Mouse (Mus musculus): Measurements from ENCODE around the gene Gabrr2.
A peak's percentile ranks its signal among the peaks of the same experiment; 100 is the strongest.
"Not testable (repeated sequence)": the region's sequence is repeated elsewhere in the genome, so short reads cannot be mapped to it uniquely, and the experiment has no call there.

Gene Gabrr2

GRCm38 (mm10) chr4:33071337-33071736 lies 8.5 kb downstream of the Gabrr2 start:
- no peak for DNase-seq

DNA sequence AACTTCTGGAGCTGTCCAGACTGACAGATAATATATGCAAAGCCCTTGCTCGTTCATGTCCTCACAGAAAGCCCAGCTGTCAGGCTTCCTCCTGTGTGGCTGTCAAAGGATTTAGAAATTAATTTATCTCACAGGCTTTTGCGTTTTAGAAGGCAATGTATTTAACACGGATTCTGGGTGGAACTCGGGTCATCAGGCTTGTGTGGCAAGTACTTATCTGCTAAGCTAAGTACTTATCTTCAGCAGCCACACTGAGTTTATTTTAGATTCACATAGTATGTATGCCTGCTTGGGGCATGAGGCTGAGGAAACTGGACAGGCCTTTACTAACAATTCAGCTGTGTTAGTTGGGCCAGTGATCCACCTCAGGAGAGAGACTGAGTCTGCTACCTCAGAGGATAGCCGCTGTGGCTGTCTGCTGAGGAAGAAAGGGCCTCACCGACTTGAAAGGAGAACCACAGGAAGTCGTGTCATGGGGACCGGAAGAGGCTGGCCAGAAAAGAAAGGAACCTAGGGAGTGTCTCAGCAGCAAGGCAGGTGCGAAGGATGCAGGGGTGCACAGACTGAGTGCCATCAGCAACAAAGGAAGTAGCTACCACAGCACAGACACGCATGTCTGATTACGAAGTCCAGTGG lies 9.8 kb downstream of the Gabrr2 start:
- peak; percentile 76 to 78 for DNase-seq

- no peak for DNase-seq
These were observed 11.6 kb downstream of the Gabrr2 start for GRCm38 (mm10) chr4:33074406-33074805.

DNA sequence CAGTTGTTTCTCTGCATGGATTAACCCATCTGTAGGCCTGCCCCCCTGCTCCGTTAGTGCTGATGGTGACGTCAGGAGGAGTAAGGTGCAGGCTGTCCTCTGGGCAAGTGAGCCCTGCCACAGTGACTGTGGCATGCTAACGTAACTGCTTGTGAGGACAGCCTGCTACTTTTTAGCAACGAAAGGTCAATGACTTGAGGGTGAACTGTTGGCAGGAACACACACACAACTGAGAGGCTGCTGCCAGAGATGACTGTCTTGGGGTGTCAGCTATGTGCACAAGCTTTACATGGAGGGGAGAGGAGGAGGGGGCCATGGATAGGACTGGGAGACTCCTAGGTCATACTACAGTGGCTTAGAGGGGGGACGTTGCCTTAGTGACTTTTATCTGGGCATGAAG lies 12.1 kb downstream of the Gabrr2 start:
- DNase-seq, result no peak

- no peak for DNase-seq
These were observed 13.2 kb downstream of the Gabrr2 start for GRCm38 (mm10) chr4:33075776-33076524.

DNA sequence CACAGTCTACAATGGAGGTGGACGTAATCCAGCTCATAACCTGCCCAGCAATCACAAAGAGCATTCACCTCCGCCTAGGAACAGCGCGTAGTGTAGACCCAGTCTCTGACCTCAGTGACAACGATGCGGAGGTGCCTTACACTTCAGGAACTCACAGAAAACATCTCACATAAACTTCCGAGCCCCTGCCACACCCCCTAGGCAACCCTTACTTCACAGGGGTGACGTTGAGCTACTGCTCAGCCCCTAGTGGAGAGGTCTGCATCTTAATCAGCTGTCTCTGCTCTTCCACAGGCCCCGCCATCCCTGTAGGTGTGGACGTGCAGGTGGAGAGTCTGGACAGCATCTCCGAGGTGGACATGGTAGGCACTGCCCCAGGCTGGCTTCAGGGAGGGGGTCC lies 14.4 kb downstream of the Gabrr2 start:
- no peak for DNase-seq

GRCm38 (mm10) chr4:33077724-33078123 lies 14.9 kb downstream of the Gabrr2 start:
- no peak for DNase-seq

GRCm38 (mm10) chr4:33078492-33078891 lies 15.7 kb downstream of the Gabrr2 start:
- no peak for DNase-seq

DNA sequence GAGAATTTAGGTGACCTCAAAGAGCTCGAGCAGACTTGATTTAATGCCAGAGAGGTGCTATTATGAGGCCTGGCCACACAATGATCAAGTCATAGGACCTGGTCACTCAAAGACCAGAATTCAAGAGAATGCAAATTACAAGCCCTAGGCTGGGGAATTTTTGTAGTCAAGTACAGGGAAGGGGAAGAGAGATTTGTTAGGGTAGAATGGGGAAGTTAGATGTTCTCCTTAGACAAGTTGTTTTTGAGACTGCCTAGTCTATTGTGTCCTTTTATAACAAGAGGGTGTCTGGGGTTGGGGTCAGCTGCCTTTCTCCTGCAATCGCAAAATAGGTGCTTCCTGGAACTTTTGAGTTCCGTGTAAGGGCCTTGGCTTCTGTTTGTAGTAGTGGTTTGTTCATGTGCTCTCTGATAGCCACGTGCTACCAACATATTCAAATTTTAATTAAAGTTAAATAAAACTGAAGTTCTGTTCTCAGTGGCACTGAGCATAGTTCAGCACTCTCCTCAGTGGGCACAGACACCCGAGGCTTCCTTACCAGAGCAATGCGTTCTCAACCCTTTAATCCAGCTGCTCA lies 36.4 kb downstream of the Gabrr2 start:
- peak; percentile 32 to 37 for DNase-seq

GRCm38 (mm10) chr4:33109720-33110458 lies 47.1 kb downstream of the Gabrr2 start:
- DNase-seq, result peak; percentile 41 to 43

GRCm38 (mm10) chr4:33110845-33111244 lies 48.0 kb downstream of the Gabrr2 start:
- DNase-seq, result peak; percentile 62 to 69

DNA sequence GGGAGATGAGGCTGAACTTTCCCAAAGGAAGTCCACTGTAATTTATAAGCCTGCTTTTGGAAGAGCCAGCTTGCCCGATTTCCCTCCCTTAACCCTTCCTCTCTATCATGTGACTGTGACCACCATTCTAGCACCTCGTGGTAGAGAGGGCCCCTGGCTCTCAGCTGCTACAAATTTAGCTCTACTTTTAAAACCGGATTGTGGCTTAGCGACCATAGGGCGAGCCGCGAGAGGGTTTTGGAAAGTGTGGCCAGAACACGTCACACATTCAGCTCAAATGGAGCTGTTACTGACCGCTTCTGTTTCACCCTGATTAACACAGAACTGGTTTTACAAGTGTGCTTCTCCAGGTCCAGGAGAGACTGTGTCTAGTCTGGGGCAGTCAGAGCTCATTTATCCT lies 48.6 kb downstream of the Gabrr2 start:
- peak in 1 of 2 experiments; percentile 40 for DNase-seq

DNA sequence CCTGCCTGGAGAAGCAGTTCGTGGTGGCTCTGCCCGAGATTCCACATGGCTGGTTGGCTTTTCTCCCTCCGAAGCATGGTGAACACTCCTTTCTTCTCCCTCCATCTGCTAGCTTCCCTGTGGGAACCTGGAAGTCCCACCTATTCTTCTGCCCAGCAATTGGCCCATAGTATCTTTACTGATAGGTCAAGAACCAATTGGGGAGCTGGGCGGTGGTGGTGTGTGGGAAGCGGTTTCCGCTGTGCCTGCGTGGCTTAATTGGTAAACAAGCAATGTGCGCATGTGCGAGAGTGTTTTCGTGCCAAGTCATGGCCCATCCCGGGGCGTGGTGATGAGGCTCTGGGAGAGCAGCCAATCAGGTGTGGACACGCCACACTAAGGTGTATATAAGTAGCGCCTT lies 50.1 kb downstream of the Gabrr2 start:
- DNase-seq, result not testable (repeated sequence)

DNA sequence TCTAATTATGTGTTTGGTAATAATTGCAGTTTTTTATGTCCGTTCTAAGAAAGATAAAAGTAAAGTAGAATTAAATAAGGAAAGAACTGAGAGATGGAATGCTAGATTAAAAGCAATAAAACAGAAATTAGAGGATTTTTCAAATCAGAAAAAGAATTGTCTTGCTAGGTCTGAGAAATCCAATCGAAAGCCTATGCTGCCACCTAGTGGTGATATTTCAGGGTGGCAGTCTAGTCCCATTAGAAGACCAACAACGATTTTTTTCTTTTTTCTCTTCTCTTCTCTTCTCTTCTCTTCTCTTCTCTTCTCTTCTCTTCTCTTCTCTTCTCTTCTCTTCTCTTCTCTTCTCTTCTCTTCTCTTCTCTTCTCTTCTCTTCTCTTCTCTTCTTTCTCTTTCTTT lies 56.3 kb downstream of the Gabrr2 start:
- DNase-seq, result peak; percentile 88 to 90

- peak; percentile 59 to 62 for DNase-seq
These were observed 61.7 kb downstream of the Gabrr2 start for GRCm38 (mm10) chr4:33124493-33124892.

DNA sequence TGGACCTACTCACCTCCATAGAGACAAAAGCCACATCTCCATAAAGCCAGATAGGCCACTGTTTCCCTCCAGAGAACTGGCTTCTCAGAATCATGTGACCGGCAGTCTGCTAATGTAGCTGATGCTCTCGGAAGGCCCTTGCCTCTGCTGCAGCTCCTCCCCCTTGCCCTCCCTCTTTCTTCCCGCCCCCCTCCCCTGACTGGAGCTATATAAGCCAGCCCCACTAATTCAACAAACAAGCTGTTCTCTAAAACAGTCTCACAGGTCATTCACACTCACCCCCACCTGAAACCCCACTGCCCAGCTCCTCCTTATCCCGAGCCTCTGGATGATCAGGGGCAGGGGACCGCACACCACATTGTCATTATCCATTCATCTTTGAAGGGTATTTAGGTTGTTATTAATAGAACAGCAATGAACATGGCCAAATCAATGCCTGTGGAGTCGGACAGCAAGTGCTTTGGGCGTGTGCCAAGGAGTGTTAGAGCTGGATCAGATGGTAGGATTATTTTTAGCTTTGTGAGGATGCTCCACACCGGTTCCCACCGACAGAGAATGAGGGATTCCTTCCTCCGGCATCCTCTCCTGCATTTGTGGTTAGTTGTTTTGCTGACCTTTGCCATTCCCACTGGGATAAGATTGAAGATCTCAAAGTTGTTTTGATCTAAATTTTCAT lies 62.7 kb downstream of the Gabrr2 start:
- no peak for DNase-seq

- no peak for DNase-seq
These were observed 69.4 kb downstream of the Gabrr2 start, which contains the start of gene Gabrr1 for GRCm38 (mm10) chr4:33132221-33132620. Gabrr1 (plus strand) TSS chr4:33132521.
